Mouse (Mus musculus): ENCODE measurements around the gene Acss1. TPM values are rescaled to one million over a fixed set of nuclear protein-coding genes. Genes with fewer than 3 reads are reported as not detected.

Acss1 gene
- polyA plus RNA-seq, 1 experiment from 2014 or later, result 10.0 TPM

DNA sequence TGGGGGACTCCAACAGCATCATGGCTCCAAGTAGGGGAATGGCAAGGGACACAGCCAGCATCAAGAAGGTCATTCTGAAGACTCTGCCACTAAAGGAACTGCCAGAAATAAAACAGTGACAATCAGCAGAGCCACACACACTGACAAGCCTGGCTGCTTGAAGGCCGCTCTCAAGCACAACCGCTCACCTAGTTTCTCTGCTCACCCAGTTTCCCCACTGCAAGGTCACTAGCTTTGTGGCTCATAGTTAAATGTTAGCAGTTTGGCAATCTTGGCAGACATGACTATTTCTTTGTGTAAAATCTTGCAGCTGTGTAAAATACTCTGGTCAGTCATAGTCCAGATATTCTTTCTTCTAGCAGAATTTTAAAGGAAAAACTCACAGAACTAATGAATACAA is 68.0 kb downstream of the Acss1 start:
- WGBS, result 93% methylated on average over 2 of the region's 2 CpGs
- H3K36me3 ChIP-seq (replicated peaks; ENCODE audit: control insufficient read depth, insufficient read depth, low read depth, low read length), result no peaks in the 10 kb centered on the region
- DNase-seq (ENCODE audit: low spot score), result no peak
- no peak overlapping the region for H3K4me3 ChIP-seq (ENCODE audit: low read depth, low read length)
- H3K4me2 ChIP-seq (ENCODE audit: low read depth, low read length), result no peak overlapping the region
- H3K27me3 ChIP-seq (ENCODE audit: control insufficient read depth, insufficient read depth, low read length), result no peaks in the 10 kb centered on the region
- H3K4me1 ChIP-seq (ENCODE audit: control insufficient read depth, insufficient read depth, low read length), result no peaks in the 10 kb centered on the region
- H3K27ac ChIP-seq (replicated peaks; ENCODE audit: low read depth, low read length), result no peak overlapping the region
- ATAC-seq (replicated peaks; ENCODE audit: insufficient number of reproducible peaks, low FRiP score, low TSS enrichment, low read depth), result no peak
- H3K9ac ChIP-seq (replicated peaks; ENCODE audit: low read length), result no peak overlapping the region
- no peaks in the 10 kb centered on the region for H3K9me3 ChIP-seq (replicated peaks; ENCODE audit: control insufficient read depth, low read length)

DNA sequence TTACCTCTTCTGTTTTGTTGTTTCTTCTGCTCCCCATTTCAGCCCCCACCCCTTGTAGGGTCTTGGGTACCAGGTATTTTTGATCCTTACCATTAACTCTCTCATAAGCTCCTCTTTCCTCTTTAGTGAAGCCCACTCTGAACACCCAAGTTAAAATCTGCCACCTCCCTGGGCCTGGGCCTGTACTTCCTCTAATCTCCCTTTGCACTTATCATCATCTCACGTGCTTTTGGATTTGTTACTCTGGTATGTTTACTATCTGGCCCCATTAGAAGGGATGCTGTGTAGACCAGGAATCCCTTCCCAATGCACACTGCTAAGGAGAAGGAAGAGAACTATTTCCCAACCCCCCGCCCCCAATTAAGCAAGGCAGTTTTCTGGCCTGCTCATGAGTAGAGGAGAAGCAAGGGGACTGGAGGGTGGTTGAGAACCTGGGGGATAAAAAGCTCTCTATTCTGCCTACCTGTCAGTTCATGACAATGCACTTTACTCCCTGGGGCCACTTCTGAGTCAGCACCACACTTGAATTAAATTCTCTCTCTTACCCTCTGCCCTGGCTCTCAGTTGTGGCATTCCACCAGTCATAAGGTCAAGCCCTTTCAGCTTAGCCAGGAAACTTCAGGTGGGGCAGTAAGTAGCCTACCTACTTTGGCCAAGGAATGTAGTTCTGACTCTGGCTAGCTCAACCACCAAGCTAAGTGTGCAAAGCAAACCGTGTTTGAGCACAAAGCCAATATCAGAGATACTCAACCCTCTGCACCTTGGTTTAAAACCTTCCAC is 72.7 kb downstream of the Acss1 start:
- WGBS, result 83% methylated on average over 3 of the region's 3 CpGs
- Histone ChIP-seq H3K4me1 (ENCODE audit: control insufficient read depth, insufficient read depth, low read length) (no peaks in the 10 kb centered on the region), H3K27me3 (ENCODE audit: control insufficient read depth, insufficient read depth, low read length) (no peaks in the 10 kb centered on the region), H3K4me2 (ENCODE audit: low read depth, low read length) (no peak overlapping the region), H3K9me3 (replicated peaks; ENCODE audit: control insufficient read depth, low read length) (no peaks in the 10 kb centered on the region), H3K4me3 (ENCODE audit: low read depth, low read length) (no peak overlapping the region), H3K27ac (replicated peaks; ENCODE audit: low read depth, low read length) (no peak overlapping the region), H3K36me3 (replicated peaks; ENCODE audit: control insufficient read depth, insufficient read depth, low read depth, low read length) (no peaks in the 10 kb centered on the region), H3K9ac (replicated peaks; ENCODE audit: low read length) (no peak overlapping the region)
- ATAC-seq (replicated peaks; ENCODE audit: insufficient number of reproducible peaks, low FRiP score, low TSS enrichment, low read depth) (no peak), DNase-seq (ENCODE audit: low spot score) (no peak)

DNA sequence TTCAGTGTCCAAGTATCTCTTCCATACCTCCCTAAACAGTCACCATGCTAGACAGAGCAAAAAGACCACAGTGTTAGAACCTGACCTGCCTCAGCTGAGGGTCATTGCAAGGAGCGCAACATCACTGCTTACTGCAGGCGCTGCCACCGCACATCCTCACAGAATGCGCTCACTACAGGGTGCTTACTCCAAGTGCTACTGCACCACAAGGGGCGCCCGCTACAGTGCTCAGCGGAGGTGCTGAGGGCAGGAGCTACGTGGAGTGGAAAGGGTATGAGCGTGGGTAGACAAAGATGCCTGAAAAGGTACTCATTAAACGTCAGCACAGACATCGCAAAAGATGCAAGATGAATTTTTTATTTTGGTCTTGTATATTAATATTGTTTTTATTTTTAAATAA is 79.2 kb downstream of the Acss1 start:
- H3K9ac ChIP-seq (replicated peaks; ENCODE audit: low read length), result no peak overlapping the region
- H3K4me2 ChIP-seq (ENCODE audit: low read depth, low read length), result no peak overlapping the region
- ATAC-seq (replicated peaks; ENCODE audit: insufficient number of reproducible peaks, low FRiP score, low TSS enrichment, low read depth) (no peak), DNase-seq (ENCODE audit: low spot score) (no peak)
- 78% methylated on average over 11 of the region's 11 CpGs for WGBS
- H3K4me3 ChIP-seq (ENCODE audit: low read depth, low read length), result no peak overlapping the region
- no peaks in the 10 kb centered on the region for H3K4me1 ChIP-seq (ENCODE audit: control insufficient read depth, insufficient read depth, low read length)
- no peak overlapping the region for H3K27ac ChIP-seq (replicated peaks; ENCODE audit: low read depth, low read length)
- H3K9me3 ChIP-seq (replicated peaks; ENCODE audit: control insufficient read depth, low read length), result no peaks in the 10 kb centered on the region
- H3K27me3 ChIP-seq (ENCODE audit: control insufficient read depth, insufficient read depth, low read length), result no peaks in the 10 kb centered on the region
- no peaks in the 10 kb centered on the region; the same call in 1 of the 2 replicates for H3K36me3 ChIP-seq (replicated peaks; ENCODE audit: control insufficient read depth, insufficient read depth, low read depth, low read length)

DNA sequence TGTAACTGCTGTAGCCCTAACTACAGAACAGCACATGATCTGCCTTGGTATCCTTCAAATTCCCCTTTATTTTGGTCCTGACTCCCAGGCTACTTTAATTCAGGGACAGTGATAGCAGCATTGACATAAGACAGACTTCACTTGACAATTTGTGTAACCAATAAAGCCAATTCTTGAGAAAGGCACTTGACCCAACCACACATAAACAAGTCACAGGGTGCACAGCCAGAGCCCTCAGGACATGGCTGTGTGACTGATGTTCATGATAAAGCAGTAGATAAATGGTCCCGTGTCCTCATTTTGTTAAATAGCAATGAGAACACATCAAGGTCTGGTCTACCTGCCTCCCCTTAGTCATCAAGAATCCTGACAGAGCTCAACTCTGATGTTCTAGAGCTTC is 88.7 kb downstream of the Acss1 start:
- Histone ChIP-seq H3K27ac (replicated peaks; ENCODE audit: low read depth, low read length) (no peak overlapping the region), H3K9me3 (replicated peaks; ENCODE audit: control insufficient read depth, low read length) (no peaks in the 10 kb centered on the region), H3K4me3 (ENCODE audit: low read depth, low read length) (no peak overlapping the region), H3K4me2 (ENCODE audit: low read depth, low read length) (no peak overlapping the region), H3K36me3 (replicated peaks; ENCODE audit: control insufficient read depth, insufficient read depth, low read depth, low read length) (no peaks in the 10 kb centered on the region), H3K4me1 (ENCODE audit: control insufficient read depth, insufficient read depth, low read length) (no peaks in the 10 kb centered on the region), H3K27me3 (ENCODE audit: control insufficient read depth, insufficient read depth, low read length) (no peaks in the 10 kb centered on the region), H3K9ac (replicated peaks; ENCODE audit: low read length) (no peak overlapping the region)
- DNase-seq (ENCODE audit: low spot score), result no peak
- WGBS, result 76% methylated on average over 1 of the region's 1 CpGs
- no peak for ATAC-seq (replicated peaks; ENCODE audit: insufficient number of reproducible peaks, low FRiP score, low TSS enrichment, low read depth)

DNA sequence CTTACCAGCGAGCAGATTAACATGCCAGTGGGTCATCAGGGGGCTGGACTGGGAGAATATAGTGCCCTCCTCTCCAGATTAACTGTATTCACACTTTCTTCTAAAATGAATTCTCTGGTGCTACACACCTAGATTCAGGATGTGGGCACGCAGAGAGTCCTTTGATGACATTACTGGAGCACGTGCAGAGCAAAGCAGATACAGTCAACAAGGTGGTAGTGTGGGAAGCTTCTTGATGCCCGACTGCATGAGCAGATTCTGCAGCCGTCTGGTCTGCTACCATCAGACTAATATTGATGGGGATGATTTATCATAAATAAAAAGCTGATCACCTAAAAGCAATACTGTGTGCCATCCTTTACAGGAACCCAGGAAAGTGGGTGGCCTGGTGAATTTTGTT is 89.7 kb downstream of the Acss1 start:
- ATAC-seq (replicated peaks; ENCODE audit: insufficient number of reproducible peaks, low FRiP score, low TSS enrichment, low read depth) (no peak), DNase-seq (ENCODE audit: low spot score) (no peak)
- H3K36me3 ChIP-seq (replicated peaks; ENCODE audit: control insufficient read depth, insufficient read depth, low read depth, low read length), result no peaks in the 10 kb centered on the region
- no peak overlapping the region for H3K27ac ChIP-seq (replicated peaks; ENCODE audit: low read depth, low read length)
- H3K4me1 ChIP-seq (ENCODE audit: control insufficient read depth, insufficient read depth, low read length), result no peaks in the 10 kb centered on the region
- H3K4me2 ChIP-seq (ENCODE audit: low read depth, low read length), result no peak overlapping the region
- no peak overlapping the region for H3K9ac ChIP-seq (replicated peaks; ENCODE audit: low read length)
- no peaks in the 10 kb centered on the region for H3K27me3 ChIP-seq (ENCODE audit: control insufficient read depth, insufficient read depth, low read length)
- H3K4me3 ChIP-seq (ENCODE audit: low read depth, low read length), result no peak overlapping the region
- 81% methylated on average over 5 of the region's 5 CpGs for WGBS
- no peaks in the 10 kb centered on the region for H3K9me3 ChIP-seq (replicated peaks; ENCODE audit: control insufficient read depth, low read length)

DNA sequence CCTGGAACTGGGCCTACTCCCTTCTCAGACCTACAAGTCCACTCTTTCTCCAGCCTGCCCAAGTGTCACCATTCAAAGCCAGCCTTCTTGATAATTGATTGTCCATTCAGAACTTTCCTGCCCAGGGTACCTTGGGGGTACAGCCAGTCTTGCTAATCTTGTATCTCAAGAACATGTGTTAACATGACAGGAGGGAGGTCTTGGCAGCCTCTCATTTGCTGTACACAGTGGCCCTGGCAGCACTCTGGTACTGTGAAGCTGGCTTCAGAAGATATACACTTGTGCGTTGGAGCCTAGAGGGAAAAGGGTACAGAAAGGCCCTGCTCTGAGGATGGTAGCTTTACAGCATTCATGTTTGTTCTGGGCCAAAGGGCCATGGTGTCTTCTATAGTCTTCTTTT is 92.0 kb downstream of the Acss1 start:
- WGBS, result 93% methylated on average over 1 of the region's 1 CpGs
- H3K27ac ChIP-seq (replicated peaks; ENCODE audit: low read depth, low read length), result no peak overlapping the region
- no peaks in the 10 kb centered on the region for H3K36me3 ChIP-seq (replicated peaks; ENCODE audit: control insufficient read depth, insufficient read depth, low read depth, low read length)
- no peaks in the 10 kb centered on the region for H3K4me1 ChIP-seq (ENCODE audit: control insufficient read depth, insufficient read depth, low read length)
- H3K27me3 ChIP-seq (ENCODE audit: control insufficient read depth, insufficient read depth, low read length), result no peaks in the 10 kb centered on the region
- no peaks in the 10 kb centered on the region for H3K9me3 ChIP-seq (replicated peaks; ENCODE audit: control insufficient read depth, low read length)
- ATAC-seq (replicated peaks; ENCODE audit: insufficient number of reproducible peaks, low FRiP score, low TSS enrichment, low read depth) (no peak), DNase-seq (ENCODE audit: low spot score) (no peak)
- no peak overlapping the region for H3K4me2 ChIP-seq (ENCODE audit: low read depth, low read length)
- H3K9ac ChIP-seq (replicated peaks; ENCODE audit: low read length), result no peak overlapping the region
- H3K4me3 ChIP-seq (ENCODE audit: low read depth, low read length), result no peak overlapping the region

DNA sequence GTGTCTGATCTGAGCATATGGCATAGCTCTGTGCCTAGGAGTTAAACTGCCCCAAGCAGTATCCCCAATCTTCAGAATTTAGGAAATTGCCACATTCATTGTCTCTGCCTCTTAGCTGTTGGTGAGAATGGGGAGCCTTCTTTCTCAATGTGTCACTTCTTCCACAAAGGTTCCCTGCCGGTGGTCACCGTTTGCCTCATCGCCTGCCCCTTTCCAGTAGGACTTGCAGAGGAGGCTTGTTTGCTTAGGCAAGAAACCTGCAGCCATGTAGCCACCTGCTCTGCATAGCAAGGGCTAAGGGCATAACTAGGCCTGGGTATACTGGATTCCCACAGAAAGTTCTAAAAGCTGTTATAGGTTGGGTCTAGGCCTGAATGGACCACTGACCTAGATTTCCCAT is 95.8 kb downstream of the Acss1 start:
- Histone ChIP-seq H3K27me3 (ENCODE audit: control insufficient read depth, insufficient read depth, low read length) (no peaks in the 10 kb centered on the region), H3K4me3 (ENCODE audit: low read depth, low read length) (no peak overlapping the region), H3K9ac (replicated peaks; ENCODE audit: low read length) (no peak overlapping the region), H3K4me1 (ENCODE audit: control insufficient read depth, insufficient read depth, low read length) (no peaks in the 10 kb centered on the region), H3K27ac (replicated peaks; ENCODE audit: low read depth, low read length) (no peak overlapping the region), H3K36me3 (replicated peaks; ENCODE audit: control insufficient read depth, insufficient read depth, low read depth, low read length) (no peaks in the 10 kb centered on the region), H3K4me2 (ENCODE audit: low read depth, low read length) (no peak overlapping the region), H3K9me3 (replicated peaks; ENCODE audit: control insufficient read depth, low read length) (no peaks in the 10 kb centered on the region)
- WGBS, result 94% methylated on average over 3 of the region's 3 CpGs
- DNase-seq (ENCODE audit: low spot score) (no peak), ATAC-seq (replicated peaks; ENCODE audit: insufficient number of reproducible peaks, low FRiP score, low TSS enrichment, low read depth) (no peak)

DNA sequence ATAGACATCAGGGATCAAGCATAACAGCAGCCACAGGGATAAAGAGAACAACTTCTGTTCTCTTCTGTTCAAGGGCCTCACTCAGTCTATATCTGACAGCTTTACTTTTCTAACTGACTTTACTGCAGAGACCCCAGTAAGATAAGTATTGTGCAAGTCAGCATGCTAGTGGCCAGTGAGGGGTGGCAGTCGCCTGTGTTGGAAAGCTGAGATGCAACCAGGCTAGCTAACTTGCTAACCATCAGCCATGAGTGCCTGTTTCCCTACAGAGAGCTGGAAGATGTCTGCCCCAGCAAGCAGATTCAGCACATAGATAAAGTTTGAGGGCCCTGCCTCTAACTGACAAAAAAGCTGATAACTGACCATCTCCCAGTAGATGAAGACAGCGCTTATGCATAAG is 97.5 kb downstream of the Acss1 start:
- 93% methylated on average over 2 of the region's 2 CpGs for WGBS
- Histone ChIP-seq H3K36me3 (replicated peaks; ENCODE audit: control insufficient read depth, insufficient read depth, low read depth, low read length) (no peaks in the 10 kb centered on the region), H3K4me2 (ENCODE audit: low read depth, low read length) (no peak overlapping the region), H3K27me3 (ENCODE audit: control insufficient read depth, insufficient read depth, low read length) (no peaks in the 10 kb centered on the region), H3K9ac (replicated peaks; ENCODE audit: low read length) (no peak overlapping the region), H3K9me3 (replicated peaks; ENCODE audit: control insufficient read depth, low read length) (no peaks in the 10 kb centered on the region), H3K4me3 (ENCODE audit: low read depth, low read length) (no peak overlapping the region), H3K27ac (replicated peaks; ENCODE audit: low read depth, low read length) (no peak overlapping the region), H3K4me1 (ENCODE audit: control insufficient read depth, insufficient read depth, low read length) (no peaks in the 10 kb centered on the region)
- ATAC-seq (replicated peaks; ENCODE audit: insufficient number of reproducible peaks, low FRiP score, low TSS enrichment, low read depth), result no peak
- no peak for DNase-seq (ENCODE audit: low spot score)
